Mouse (Mus musculus): ENCODE data around the gene Rhov. TPM values are rescaled to one million over a fixed set of nuclear protein-coding genes. Genes with fewer than 3 reads are reported as not detected.

Gene Rhov
- total RNA-seq, 2 experiments from 2014 or later: 0.16 TPM; not detected in 1

DNA sequence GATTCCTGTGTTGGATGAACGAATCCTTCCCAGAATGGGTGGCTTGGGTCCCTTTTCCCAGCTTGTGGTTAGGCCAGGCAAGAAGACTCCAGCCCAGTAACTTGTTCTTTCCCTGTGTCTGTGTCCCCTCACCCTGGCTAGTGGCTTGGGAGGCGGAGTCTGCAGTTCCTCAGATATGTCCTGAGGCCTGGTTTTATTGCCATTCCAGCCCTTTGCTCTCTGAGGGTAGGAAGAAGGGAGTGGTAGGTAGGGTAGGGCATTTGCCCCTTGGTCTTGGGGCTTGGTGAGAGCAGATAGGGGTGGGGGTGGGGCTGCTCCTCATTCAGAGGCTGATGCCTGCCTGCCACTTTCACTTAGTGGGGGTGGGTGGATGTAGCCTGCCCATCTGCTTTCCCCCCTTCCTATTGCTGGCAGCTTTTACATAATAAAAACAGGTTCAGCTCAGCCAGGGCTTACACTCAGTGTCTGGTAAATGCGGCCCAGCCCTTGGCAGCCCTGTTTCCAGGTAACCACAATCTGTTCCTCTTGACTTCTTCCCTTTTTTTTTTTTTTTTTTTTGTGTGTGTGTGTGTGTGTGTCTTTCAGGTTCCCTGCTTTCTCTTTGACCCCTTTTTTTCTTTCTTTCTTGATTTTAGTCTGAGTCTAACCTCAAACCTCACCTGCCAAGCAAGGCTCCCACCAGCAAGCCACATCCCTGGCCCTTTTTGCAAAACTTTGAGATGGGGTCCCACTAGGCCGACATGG lies 30.8 kb downstream of the Rhov start:
- no peak for DNase-seq (ENCODE audit: low spot score in 2 of 2)

GRCm38 (mm10) chr2:119238671-119239070 lies 32.4 kb downstream of the Rhov start:
- no peak for DNase-seq (ENCODE audit: low spot score in 2 of 2)

GRCm38 (mm10) chr2:119237871-119238220 lies 33.2 kb downstream of the Rhov start:
- DNase-seq (ENCODE audit: low spot score in 2 of 2): no peak

- peak in 1 of 2 experiments; percentile 24 for DNase-seq (ENCODE audit: low spot score in 2 of 2)
Observed at GRCm38 (mm10) chr2:119237210-119237870, 33.7 kb downstream of the Rhov start, which contains the start of gene Spint1. Gene Spint1, plus strand, starts transcription at chr2:119237362.

- DNase-seq (ENCODE audit: low spot score in 2 of 2): no peak
Observed at GRCm38 (mm10) chr2:119236682-119237209, 34.3 kb downstream of the Rhov start.

DNA sequence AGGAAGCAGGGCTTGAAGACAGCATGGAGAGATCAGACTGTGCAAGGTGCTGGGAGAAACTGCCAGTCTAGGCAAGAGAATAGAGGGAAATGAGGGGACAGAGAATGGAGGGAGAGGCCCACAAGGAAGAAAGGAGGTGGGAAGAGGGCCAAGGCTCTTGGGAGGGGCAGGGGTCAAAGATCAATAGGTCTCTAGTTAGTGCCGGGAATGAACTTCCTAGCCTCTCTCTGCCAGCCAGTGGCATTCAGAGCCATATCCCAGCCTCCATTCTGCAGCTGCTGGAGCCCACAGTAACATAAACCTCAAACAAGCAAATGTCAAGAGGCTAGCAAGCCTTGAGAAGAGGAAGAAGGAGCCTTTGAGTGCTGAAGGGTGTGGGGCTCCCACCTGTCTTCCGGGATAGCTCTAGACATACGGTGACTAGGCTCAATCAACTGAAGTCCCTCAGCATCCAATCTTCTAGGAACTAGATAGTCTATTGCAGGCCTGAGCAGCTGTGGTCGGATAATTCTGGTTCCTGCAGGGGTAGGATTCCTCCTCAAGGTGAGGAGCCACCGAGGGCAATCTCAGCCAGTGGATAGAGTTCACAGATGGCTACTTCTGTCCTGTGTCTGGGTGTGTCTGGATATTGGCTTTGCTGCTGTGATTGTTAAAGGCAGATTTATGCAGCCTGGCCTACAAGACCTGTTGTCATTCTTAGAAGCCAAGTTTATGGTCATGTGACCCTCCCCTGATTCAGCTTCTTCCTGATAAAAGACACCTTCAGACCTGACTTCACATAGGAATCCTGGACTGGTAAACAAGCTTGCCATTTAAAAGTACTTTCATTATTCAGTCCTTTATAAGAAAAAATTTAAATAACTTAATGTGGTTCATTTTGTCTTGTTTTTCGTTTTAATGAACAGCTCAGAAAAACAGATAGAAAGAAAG lies 41.0 kb downstream of the Rhov start, which contains the start of gene Ppp1r14d:
Gene Ppp1r14d, minus strand, starts transcription at position 132 of the 930 bp plus-strand sequence.
- no peak for DNase-seq (ENCODE audit: low spot score in 2 of 2)

Other genes with a start within 250 kb of the Rhov start
- 10 to 100 TPM; 11.2 to 12.9 TPM for gene Ccdc32, start 241.9 kb downstream of the Rhov start, total RNA-seq (2021)
- gene Rpusd2, start 236.5 kb downstream of the Rhov start, total RNA-seq (2021): 1 to 10 TPM; 5.8 to 6.3 TPM
- 10 to 100 TPM; 10.4 to 12.2 TPM for gene Knl1, start 224.2 kb downstream of the Rhov start, total RNA-seq (2021)
- 10 to 100 TPM in 1 of 2 experiments, 1 to 10 TPM in 1; 8.4 to 10.4 TPM for gene Rad51, start 158.5 kb downstream of the Rhov start, total RNA-seq (2021)
- gene Rmdn3, start 114.2 kb downstream of the Rhov start, total RNA-seq (2021): 10 to 100 TPM; 12.6 to 13.7 TPM
- 1 to 10 TPM; 1.2 to 1.5 TPM for gene Gchfr, start 103.5 kb downstream of the Rhov start, total RNA-seq (2021)
- under 1 TPM in 1 of 2 experiments, not detected in 1; 0.10 TPM for gene Gm14137, start 96.8 kb downstream of the Rhov start, total RNA-seq (2021)
- gene Zfyve19, start 62.7 kb downstream of the Rhov start, total RNA-seq (2021): 10 to 100 TPM; 24.6 to 25.9 TPM
- gene Dnajc17, start 62.5 kb downstream of the Rhov start, total RNA-seq (2021): 10 to 100 TPM; 16.7 to 17.2 TPM
- not detected for gene Ppp1r14d, start 41.4 kb downstream of the Rhov start, total RNA-seq (2021)
- gene Spint1, start 33.9 kb downstream of the Rhov start, total RNA-seq (2021): under 1 TPM in 1 of 2 experiments, not detected in 1; 0.15 TPM
- 10 to 100 TPM; 12.6 to 13.0 TPM for gene Vps18, start 17.5 kb upstream of the Rhov start, total RNA-seq (2021)
- 10 to 100 TPM; 13.7 to 13.9 TPM for gene Dll4, start 54.5 kb upstream of the Rhov start, total RNA-seq (2021)
- gene Chac1, start 80.0 kb upstream of the Rhov start, total RNA-seq (2021): under 1 TPM; 0.65 to 0.88 TPM
- gene Ino80, start 206.4 kb upstream of the Rhov start, total RNA-seq (2021): 10 to 100 TPM; 18.0 TPM

Data from gastrocnemius, postnatal 4 days (tissue).